Mouse (Mus musculus) NIH3T3 (cell line): ENCODE results near the gene Iqgap2.

ENCODE experiments used
- DNase-seq: peaks from one replicate; pipeline ENCODE4 v3.0.0-alpha.2; 2012; ENCODE audit warnings: low read depth

Gene Iqgap2

DNA sequence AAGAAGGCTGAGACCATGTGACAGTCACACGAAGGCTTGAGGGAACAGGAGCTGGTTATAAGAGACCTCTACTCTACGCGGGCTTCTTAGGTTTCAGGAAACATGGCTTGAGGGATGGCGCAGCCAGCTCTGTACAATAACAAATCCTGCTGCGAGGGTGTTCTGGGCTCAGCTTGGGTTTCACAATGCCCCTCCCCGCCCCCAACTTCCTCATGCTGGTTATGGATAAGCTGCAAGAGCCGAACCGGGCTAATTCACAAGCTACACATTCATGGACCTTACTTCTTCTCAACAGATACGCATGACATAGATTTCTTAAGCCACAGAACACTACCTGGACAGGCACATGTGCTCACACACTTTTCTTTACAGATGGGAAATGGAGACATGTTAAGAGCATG lies 113.0 kb downstream of the Iqgap2 start:
- no peak for DNase-seq

DNA sequence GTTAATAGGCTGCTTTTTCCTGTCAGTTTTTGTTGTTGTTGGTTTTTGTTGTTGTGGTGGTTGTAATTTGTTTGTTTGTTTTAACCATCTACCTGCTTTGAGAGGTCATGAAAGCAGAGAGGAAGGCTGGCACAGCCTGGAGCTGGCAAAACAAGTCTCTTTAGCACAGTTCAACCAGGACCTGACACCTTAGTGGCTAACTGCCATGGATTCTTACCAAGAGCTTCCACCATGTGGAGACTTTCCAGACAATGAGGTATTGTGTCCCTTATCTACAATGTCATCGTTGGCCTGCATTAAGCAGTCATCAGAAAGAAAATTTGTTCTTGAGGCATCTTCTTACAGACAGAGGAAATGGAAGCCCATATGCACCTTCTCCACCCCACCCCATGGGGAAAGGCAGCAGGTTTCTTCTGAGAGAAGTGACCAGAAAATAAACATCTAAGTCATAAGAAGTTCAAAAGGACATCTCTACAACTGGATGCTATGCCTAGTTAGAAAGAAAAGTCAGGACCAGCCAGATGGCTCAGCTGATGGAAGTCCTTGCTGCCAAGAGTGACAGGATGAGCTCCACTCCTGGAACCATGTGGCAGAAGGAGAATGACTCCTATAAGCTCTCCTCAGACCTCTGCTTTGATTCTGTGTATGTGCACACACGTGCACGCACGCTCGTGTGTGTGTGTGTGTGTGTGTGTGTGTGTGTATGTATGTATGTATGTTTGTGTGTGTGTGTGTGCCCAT lies 113.9 kb downstream of the Iqgap2 start:
- DNase-seq = no peak

DNA sequence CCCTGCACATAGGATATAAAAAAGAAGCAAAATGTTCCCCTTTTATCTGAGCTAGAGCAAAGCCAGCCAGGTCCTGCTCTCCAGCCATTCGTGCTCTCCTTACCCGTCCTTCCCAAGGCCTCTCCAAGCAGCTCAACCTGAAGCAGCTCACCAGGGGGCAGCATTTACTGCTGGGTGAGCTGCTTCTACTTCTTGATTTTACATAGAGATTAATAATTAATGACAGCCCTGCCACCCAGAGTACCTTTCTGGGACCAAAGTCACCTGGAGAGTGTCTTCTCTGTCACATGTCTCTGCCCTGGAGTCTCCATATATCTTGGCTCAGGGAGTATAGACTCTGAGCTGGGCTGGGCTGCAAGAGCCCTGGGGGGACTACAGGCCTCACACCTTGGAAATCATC lies 114.5 kb downstream of the Iqgap2 start:
- DNase-seq = peak; percentile 16

DNA sequence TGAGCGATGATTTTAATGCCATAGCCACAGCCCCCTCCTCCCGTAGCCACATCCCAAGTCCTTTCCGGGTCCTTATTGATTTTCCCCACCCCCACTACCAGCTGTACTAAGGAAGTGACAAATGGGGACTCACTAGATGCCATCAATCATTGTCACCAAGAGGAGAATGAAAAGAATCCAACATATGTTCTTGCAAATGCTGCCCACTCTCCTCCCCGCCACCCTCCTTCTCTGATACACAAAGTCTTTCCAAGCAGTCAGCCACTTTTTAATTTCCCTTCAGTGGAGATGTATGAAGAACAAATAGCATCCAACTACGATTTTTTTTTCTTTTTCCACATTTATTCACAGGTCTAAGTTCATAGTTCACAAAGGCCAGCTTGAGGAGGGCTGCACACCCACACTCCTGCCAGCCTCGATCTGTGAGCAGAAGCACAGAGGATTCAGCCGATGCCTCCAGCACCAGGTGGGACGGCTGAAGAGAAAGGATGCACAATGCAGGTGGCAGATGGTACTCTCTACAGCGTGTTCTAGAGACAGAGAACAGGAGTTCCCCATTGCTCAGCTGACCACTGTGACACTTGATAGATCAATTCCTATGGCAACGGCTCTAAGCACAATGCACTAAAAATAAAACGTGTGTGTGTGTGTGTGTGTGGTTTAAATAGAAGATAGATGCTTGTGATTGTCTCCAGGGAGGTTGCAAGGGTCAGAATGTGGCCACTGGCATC lies 116.6 kb downstream of the Iqgap2 start:
- DNase-seq = no peak

DNA sequence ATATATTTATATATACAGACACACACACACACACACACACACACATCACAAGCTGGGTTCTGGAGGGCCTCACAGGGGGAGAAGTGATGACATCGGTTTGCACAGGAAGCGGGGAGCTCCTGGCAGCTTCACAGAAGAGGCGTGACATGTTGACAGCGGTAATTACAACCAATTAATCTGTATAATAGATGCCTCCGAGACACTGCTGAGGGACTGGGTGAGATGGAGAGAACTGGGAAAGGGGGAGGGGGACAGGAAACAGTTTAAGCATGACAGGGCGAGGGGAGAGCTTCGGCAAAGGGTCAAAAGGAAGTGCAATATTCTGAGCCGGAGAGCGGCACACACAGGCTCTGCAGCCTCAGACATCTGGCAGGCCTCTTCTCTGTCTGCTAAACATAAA lies 126.7 kb downstream of the Iqgap2 start:
- no peak for DNase-seq

DNA sequence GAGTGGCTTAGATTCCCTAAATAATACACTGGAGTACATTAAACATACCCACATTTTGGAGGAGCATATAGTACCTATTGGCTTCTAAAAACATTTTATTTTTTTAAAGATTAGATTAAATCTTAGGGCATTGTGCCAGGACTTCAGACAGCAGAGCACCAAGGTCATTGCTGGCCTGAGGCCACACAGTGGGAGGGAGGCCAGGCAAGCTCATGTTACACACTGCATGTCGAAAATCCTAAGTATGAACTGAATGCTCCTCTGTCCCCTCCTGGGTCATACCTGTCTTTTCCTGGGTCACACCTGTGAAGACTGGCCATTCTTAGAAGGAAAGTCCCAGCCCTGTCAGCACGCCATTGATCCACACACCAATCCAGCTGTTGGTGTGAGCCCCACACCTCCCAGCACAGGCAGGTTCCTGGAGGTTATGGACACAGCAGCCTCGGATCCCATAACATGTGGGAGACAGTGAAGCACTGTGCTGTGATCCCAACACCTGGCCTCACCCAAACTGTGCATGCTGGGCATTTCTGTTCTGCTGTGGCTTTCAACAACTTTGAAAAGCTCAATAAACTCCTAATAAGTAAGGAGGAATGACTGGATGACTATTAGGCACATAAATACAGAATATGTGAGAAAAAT lies 127.7 kb downstream of the Iqgap2 start:
- no peak for DNase-seq

DNA sequence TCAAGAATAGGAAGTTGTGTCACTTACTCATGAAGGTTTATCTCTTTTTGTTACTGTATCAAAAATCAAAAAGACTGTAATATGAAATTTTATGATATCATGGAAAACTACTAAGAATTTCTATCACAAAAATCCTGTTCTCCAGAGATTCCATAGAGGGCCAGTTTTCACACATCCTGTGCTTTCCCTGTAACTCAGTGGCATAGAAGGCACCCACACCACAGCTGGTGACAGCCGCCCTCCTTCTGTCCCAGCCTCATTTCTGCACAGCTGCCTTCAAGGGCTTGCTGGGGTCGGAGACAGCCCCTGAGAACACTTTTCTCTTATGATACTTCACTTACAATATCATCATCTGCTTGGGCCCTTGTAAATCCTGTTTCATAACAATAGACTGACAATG lies 131.9 kb downstream of the Iqgap2 start:
- no peak for DNase-seq

DNA sequence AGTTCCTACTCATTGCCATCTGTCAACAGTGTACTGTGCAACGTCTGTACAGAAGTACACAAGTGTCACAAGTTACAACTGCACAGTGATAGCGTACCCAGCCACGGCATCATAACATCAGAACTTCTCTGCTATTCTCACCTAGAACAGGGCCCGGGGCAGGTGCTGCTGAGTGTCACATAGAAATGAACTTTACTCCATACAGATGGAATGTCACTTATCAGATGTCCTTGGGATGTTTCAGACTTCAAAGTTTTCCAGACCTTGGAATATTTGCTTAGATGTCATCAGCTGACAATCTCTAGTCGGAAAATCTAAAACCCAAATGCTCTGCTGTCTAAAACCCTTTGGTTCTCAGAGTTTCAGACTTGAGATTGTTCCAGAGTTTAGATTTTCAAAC lies 137.4 kb downstream of the Iqgap2 start:
- no peak for DNase-seq

DNA sequence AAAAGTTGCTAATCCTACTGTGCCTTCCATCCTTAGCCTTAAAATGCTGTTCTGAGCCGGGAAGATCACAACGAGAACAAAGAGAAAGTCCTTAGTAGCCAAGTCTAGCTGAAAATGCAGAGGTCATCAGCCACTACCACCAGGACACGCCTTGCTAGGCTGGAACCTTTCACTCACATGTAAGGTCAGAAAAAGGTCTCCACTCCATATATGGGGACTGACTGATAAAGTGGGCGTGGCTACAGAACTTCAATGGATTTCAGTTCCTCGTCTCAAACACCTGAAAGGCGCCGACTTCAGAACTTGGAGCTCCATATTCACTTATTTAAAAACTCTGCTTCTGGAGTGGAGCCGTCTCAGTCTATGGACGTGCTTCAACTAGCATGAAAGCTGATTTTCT lies 139.3 kb downstream of the Iqgap2 start:
- DNase-seq = no peak

DNA sequence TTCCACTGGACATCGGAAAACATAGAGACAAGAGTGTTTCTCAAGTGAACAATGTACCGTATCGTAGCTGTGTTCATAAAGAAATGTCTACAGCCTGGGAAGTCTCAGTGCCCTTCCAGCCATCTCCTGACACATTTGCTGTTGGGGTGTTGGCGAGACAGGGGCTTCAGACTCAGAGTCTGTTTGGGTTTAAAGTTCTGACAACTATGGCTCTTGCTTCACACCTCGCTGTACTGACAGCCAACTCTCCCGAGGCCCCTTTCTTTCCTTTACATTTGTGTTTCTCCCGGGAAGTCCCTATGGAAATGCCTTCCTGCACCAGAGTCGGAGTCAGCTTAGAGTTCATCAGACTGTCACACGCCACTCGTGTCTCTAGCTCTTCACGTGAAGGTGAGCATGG lies 144.2 kb downstream of the Iqgap2 start:
- DNase-seq = no peak

DNA sequence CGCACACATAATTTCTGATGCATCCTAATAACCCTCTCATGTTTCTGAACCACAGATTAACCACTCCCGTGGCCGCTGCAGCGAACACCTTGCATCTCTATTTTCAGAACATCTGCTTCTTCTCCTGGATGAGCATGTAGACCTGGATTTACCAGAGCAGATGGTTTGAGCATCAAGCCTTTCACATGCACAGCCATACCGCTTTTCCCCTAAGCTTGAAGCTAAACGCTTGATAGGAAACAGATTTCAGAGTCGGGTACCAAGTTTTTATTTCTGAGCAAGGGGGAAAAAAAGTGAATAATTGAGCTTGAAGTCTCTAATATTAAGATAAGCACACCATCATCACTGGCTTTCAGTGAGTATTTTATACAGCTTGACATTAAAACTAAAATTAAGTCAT lies 144.6 kb downstream of the Iqgap2 start:
- DNase-seq = no peak

DNA sequence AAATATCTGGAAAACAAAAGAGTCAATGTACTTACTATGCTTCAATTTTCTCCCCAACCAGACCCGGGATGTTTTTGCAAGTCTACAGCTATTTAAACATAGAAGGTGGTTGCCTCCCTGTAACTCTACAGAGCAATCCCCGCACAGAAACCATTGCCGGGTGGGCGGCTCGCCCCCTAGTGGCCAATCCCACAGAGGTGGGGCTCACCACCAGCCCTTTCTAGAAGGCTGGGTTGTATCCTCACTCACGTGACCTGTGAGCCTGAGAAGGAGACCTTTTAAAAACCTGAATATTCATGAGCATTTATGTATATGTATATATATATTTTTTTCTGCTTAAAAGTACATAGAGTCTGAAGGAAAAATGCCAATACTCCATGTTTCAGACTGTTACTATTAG lies 145.2 kb downstream of the Iqgap2 start:
- peak; percentile 42 for DNase-seq

DNA sequence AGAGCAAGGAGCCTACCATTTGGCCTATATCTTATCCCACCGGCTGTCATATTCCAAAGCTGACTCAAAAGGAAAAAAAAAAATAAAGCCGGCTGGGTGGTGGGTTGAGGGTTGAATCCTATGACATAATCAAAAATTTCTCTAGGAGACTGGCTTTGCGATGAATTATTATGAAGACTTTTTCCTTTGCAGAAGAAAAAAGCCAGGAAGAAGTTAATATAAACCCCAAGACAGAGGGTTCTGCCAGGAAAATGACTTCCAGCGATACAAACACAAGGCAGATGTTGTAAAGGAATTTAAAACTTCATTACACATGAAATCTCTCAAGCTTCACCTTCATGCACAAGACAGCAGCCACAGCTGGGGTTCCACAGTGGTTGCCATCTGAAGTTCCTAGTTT lies 146.3 kb downstream of the Iqgap2 start:
- DNase-seq = no peak

DNA sequence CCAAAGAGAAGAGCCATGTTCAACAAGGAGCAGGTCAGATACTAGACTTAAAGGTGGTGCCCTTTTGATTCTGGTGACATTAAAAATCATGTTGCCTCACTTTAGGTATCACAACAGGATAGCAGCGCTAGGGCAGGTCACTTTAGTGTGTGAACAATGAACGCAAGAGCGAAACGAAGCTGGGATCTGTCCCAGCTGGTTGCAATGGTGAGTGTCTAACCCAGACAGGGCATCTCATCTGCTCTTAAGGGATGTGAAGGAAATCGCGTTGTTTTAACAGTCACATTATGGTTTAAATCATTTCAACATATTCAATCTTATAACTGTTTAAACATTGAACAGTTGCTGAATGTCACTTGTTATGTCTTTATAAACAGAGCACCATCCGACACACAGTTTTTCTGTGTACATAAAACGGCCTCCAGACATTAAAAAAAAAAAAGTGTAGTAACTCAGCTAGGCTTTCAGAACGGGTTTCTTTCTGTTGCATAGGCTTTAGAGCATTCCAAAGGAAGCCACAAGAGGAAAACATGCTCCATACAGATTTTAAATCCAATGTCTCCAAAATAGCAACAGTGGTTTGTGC lies 148.7 kb downstream of the Iqgap2 start:
- DNase-seq = no peak

DNA sequence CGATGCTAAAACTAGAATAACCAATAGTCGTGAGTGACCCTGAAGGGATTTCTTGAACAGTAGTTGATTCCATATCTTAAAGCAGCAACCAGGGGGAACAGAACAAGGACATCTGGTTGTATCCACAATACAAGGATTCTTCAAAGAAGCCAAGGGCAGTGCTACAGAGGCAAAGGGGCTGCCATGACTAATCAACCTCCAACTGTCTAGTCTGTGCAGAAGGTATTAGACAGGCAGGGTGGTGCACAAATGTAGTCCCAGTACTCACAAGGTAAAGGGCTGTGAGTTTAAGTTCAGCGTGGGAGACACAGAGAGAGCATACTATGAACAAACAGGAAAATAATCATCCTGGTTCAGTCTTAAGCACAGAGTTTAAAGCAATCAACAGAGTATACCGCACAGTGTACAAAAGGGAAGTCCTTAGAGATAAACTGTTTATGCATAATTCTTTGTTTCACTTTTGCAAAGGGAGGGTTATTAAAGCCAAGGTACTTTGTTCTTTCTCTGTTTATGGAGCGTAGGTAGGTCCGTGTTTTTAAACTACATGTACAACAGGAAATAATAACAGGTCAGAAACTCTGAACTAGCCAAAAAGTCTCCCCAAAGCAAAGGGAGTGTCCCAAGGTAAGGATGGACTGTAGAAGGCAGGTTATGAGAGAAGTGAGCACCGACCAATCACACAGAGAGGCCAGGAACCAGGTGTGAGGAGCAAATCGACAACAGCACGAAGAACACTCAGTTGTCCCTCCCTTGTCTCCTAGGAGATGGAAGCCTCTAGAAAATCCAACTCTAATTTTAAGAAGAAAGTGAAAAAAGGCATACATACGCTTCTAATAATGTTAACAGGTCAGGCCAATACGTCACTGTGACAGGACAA lies 149.7 kb downstream of the Iqgap2 start:
- peak; percentile 9 for DNase-seq

DNA sequence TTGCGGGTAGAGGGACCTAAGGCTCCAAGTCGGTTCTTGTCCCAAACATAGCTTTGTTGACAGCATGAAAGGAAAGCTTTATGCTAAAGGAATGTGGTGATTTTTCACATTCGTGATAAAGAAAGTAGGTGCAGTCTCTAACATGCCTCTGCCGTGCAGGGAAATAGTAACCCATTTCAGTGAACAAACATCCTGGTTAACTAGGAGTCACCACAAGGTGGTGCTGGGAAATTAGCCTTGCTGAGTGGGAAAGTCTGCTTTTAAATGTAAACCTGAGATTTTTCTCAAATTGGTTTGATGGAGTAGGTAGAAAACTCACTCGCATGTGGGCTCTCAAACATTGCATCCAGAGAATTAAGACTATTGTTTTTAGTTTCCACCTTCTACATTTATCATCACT lies 152.1 kb downstream of the Iqgap2 start:
- DNase-seq = peak; percentile 17

DNA sequence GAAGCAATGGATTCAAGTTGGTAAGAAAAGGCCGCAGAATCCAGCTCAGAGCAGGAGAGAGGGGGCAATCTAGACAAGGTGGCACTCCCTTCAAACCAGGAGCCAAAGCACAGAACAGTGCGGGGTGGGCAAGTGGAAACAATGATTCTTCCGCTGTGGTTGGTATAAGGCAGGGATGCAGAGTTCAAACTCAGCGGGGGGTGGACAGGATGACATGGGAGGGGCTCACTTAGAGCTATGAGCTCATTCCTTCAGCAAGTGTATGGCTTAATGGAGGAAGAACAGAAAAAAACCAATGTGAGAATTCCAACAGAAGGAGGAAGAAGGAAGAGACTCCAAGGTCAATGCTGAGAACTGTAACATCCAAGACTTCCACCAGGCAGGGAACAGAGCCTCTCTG lies 161.2 kb downstream of the Iqgap2 start:
- DNase-seq = no peak

DNA sequence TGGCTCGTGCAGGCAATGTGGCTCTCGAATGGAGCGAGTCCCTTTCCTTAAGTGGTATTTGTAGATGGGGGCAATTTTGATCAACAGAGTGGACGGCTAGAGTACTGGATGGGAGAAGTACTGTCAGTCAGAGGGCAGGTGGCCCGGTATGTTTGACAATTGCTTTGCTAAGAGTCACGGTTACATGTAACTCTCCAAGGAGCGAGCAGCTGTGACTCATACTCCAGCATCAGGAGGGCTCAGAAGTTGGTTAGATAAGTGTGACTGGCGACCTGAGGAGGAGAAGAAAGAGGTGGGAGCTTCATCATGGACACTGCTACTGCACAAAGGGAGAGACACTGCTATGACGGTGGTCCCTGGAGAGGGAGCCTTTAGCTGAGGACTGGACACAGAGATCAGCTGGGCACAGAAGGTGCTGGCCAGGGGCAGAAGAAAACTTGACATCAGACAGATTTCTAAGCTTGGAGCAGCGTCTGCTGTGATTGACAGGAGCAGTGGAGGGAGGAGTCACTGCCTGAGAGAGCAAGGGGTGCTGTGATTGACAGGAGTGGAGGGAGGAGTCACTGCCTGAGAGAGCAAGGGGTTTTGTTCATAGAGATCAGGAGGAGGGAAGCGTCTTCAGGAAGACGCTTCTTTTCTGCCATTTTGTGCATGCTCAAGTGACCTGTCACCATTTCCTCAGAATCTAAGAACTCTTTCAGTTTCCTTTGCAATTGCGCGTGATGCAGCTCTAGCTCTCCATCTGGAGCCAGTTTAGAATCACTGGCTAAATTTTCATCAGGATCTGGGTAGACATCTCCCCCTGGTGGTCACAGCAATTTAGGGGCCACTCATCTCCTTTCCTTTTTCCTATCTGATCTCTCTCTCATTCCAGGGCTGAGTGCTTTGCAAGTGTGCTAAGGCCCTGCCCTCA lies 172.1 kb downstream of the Iqgap2 start:
- DNase-seq = peak; percentile 88

DNA sequence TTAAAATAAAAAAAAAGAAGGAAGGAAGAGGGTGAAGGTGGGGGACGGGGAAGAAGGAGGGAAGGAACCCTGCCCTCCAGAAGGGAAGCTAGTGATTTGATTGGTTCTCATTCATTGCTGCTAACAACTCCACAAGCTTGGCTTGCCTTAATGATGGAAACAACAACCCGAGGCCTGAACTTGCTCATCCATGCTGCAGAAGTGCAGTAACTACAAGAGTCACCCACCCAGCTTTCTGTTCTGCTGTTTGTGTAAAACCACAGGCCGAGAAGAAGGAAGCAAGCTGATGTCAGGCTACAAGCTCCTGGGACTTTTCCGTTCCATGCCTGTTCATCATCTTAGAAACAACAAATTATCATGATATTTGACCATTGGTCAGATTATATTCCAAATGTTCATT lies 176.4 kb downstream of the Iqgap2 start:
- DNase-seq = no peak

DNA sequence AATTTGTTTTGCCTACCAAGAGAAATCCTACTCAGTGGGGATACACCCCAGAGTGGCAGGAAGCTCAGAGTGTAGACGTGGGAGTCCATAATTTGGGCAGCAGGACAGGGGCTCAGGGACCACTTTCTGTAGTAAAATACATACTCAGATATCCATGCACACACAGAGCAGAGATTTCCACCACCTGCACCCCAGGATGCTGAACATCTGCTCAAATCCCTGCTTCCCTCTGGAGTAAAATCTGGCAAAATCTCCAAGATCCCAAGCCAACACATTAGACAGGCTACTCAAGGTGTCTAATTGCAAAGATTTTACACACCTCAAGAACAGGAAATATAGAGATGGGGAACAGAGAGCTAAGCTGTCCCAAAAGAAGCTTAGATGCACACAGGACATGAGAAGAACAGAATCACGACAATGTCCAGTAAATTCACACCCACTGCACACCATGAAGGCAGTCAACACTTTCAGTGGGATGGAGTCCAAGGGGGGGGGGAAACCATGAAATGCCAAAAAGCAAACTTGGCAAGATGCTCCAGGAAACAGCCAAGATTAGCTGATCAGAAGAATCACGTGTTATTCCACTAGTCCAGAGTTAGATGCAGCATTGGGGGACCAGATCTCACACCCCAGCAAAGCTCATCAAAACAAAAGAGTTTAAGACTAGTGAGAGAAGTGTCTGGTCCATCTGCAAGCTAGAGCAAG lies 177.3 kb downstream of the Iqgap2 start:
- no peak for DNase-seq
